Mouse (Mus musculus) embryonic facial prominence, embryonic 13.5 days (tissue): ENCODE data around the gene Kif23. TPM values are rescaled to one million over a fixed set of nuclear protein-coding genes. Genes with fewer than 3 reads are reported as not detected.

ENCODE experiments used
- ATAC-seq: fragments of 200-750 bp; cut with Nextera tagmentation; 2 replicates; pipeline ENCODE4 v1.8.0; 2017; ENCODE audit warnings: low read depth; ENCODE audit not compliant: insufficient number of reproducible peaks, insufficient read depth, low FRiP score, low TSS enrichment
- H3K27ac ChIP-seq: fragments of 300-500 bp; sonication (generic); 2 replicates; pipeline ENCODE4 v1.5.1; 2015; ENCODE audit warnings: moderate library complexity, mild to moderate bottlenecking, inconsistent platforms
- H3K27me3 ChIP-seq: fragments of 300-500 bp; sonication (generic); 2 replicates; pipeline ENCODE4 v1.6.1; 2015; ENCODE audit warnings: mild to moderate bottlenecking, inconsistent platforms
- H3K36me3 ChIP-seq: fragments of 300-500 bp; sonication (generic); 2 replicates; pipeline ENCODE4 v1.6.1; 2015; ENCODE audit warnings: mild to moderate bottlenecking, inconsistent platforms
- H3K4me1 ChIP-seq: fragments of 300-500 bp; sonication (generic); 2 replicates; pipeline ENCODE4 v1.6.1; 2015; ENCODE audit warnings: inconsistent platforms
- H3K4me2 ChIP-seq: fragments of 300-500 bp; sonication (generic); 2 replicates; pipeline ENCODE4 v1.6.1; 2015; ENCODE audit warnings: moderate library complexity, mild to moderate bottlenecking, inconsistent platforms
- H3K4me3 ChIP-seq: fragments of 300-500 bp; sonication (generic); 2 replicates; pipeline ENCODE4 v1.5.1; 2015; ENCODE audit warnings: mild to moderate bottlenecking, inconsistent platforms
- H3K9ac ChIP-seq: fragments of 300-500 bp; sonication (generic); 2 replicates; pipeline ENCODE4 v1.6.1; 2015; ENCODE audit warnings: mild to moderate bottlenecking, inconsistent platforms
- H3K9me3 ChIP-seq: fragments of 300-500 bp; sonication (generic); 2 replicates; pipeline ENCODE4 v1.6.1; 2016; ENCODE audit warnings: inconsistent platforms
- WGBS: fragments of 180-500 bp; shearing (Covaris S2); methylation state at CpG from one replicate; pipeline ENCODE4 v1.1.7; 2015; ENCODE audit warnings: mixed read lengths; 5-methylcytosine and 5-hydroxymethylcytosine counted together
- polyA plus RNA-seq: library from polyadenylated mRNA; unstranded; fragments of >200 nt; fragmentation: Nextera tagmentation; extraction: Ambion mirVana; gene quantifications from 2 replicates; pipeline ENCODE4 v1.2.1, GENCODE M21; 2015

Kif23 gene
- polyA plus RNA-seq, 1 experiment from 2014 or later, result 108 TPM

GRCm38 (mm10) chr9:61899804-61900203 lies 46.8 kb downstream of the Kif23 start:
- no peaks in the 10 kb centered on the region for H3K36me3 ChIP-seq
- WGBS, result 7% methylated on average over 16 of the region's 16 CpGs
- H3K27me3 ChIP-seq, result peaks cover 26% of the 10 kb centered on the region
- H3K27ac ChIP-seq, result no peak overlapping the region
- H3K4me1 ChIP-seq, result peaks cover 34% of the 10 kb centered on the region
- H3K4me2 ChIP-seq, result peak overlapping the region; percentile 56
- ATAC-seq, result no peak
- no peaks in the 10 kb centered on the region for H3K9me3 ChIP-seq
- H3K9ac ChIP-seq, result peak overlapping the region; percentile 53
- peak overlapping the region; percentile 27 for H3K4me3 ChIP-seq

DNA sequence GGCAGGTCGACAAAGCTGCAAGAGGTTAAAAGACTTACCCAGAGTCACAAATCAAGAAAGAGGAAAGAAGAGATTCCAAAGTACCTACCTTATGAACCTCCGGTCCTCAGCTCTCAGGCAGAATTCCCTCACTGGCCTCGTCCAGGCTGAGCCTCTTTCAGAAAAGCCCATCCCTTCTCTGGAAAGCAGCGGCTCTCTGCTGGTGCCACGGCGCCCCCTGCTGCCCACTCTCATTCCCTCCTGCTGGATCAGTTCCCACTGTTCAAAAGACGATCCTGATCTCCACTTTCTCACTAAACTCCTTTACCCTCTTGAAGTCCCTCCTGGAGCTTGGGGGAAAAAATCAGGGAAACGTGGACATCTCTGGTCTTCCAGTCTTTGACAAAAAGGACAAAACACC lies 48.2 kb downstream of the Kif23 start:
- Histone ChIP-seq H3K4me2 (no peak overlapping the region), H3K4me1 (peaks cover 24% of the 10 kb centered on the region), H3K27me3 (peaks cover 26% of the 10 kb centered on the region), H3K9me3 (no peaks in the 10 kb centered on the region), H3K36me3 (no peaks in the 10 kb centered on the region), H3K4me3 (no peak overlapping the region), H3K27ac (no peak overlapping the region), H3K9ac (no peak overlapping the region)
- no peak for ATAC-seq
- WGBS, result 0% methylated on average over 7 of the region's 8 CpGs

- H3K4me2 ChIP-seq, result no peak overlapping the region
- 28% methylated on average over 8 of the region's 8 CpGs for WGBS
- ATAC-seq, result peak; percentile 13; the same call in 1 of the 2 replicates
- H3K27ac ChIP-seq, result peak overlapping the region; percentile 77
- H3K4me1 ChIP-seq, result peaks cover 24% of the 10 kb centered on the region
- H3K9me3 ChIP-seq, result no peaks in the 10 kb centered on the region
- H3K4me3 ChIP-seq, result no peak overlapping the region
- no peak overlapping the region for H3K9ac ChIP-seq
- H3K36me3 ChIP-seq, result no peaks in the 10 kb centered on the region
- peaks cover 15% of the 10 kb centered on the region for H3K27me3 ChIP-seq
Observed at GRCm38 (mm10) chr9:61895014-61895413, 51.6 kb downstream of the Kif23 start.

GRCm38 (mm10) chr9:61889855-61890254 lies 56.7 kb downstream of the Kif23 start:
- H3K27ac ChIP-seq, result no peak overlapping the region
- peaks cover 5% of the 10 kb centered on the region; the same call in 1 of the 2 replicates for H3K27me3 ChIP-seq
- H3K4me2 ChIP-seq, result no peak overlapping the region
- no peak for ATAC-seq
- no peak overlapping the region for H3K4me3 ChIP-seq
- H3K4me1 ChIP-seq, result peaks cover 23% of the 10 kb centered on the region
- H3K9ac ChIP-seq, result no peak overlapping the region
- H3K9me3 ChIP-seq, result no peaks in the 10 kb centered on the region
- 46% methylated on average over 8 of the region's 8 CpGs for WGBS
- H3K36me3 ChIP-seq, result no peaks in the 10 kb centered on the region

DNA sequence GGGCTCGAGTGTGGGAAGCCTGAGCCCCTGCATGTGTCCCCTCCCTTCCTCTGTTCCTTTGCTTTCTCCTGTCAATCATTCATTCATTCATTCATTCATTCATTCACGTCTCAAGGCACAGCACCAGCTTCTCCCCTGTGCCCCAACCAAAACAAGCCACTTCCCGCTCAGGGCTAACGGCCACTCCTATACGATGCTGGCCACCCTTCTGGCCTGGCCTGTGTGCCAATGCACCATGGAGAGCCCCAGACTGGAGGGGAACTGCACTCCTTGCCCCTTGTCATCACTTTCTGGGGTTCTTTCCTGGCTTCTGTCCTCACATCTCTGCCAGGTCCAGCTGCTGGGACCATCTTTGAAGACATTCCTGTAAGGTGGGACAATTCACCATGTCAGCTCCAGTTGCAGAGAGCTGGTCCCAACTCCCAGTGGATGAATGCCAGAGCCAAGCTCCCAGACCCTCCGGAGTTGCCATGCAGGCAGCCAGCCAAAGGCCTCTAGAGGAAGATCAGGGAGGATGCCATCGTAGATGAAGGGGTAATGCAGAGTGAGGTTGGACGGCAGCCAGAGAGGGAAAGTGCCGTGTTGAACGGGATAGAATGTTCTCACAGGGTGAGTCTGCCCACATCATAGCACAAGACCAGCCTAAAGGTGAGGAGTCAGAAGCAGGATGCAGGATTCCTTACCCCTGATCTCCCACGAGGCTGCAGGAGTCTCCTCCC lies 58.8 kb downstream of the Kif23 start:
- H3K4me1 ChIP-seq, result peaks cover 26% of the 10 kb centered on the region
- no peak for ATAC-seq
- WGBS, result 53% methylated on average over 11 of the region's 11 CpGs

DNA sequence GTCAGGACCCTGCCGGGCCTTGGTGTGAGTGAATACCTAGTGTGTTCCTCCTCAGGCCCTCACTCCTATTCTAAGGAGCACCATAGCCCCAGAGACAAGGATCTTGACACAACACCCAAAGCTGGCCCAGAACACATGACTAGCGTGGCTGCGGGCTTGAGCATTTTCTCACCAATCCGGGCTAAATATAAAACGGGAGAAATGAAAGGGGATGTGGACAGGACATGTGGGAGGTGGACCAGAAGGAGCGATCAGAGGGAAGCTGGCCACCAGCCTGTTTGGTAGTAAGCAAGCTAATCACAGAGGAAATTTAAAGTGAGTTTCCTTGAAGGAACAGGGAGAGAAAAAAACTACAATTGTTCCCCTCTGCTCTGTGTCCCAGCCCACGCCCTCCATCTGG lies 60.6 kb downstream of the Kif23 start:
- ATAC-seq, result no peak
- H3K9ac ChIP-seq, result no peak overlapping the region; the same call in 1 of the 2 replicates
- WGBS, result 82% methylated on average over 7 of the region's 7 CpGs
- H3K4me1 ChIP-seq, result peaks cover 26% of the 10 kb centered on the region
- H3K9me3 ChIP-seq, result no peaks in the 10 kb centered on the region
- H3K4me2 ChIP-seq, result no peak overlapping the region
- peaks cover 5% of the 10 kb centered on the region; the same call in 1 of the 2 replicates for H3K27me3 ChIP-seq
- H3K27ac ChIP-seq, result no peak overlapping the region
- no peak overlapping the region for H3K4me3 ChIP-seq
- no peaks in the 10 kb centered on the region for H3K36me3 ChIP-seq

More for the DNA sequence above, 58.8 kb downstream of the Kif23 start:
- Histone ChIP-seq H3K4me3 (no peak overlapping the region), H3K27me3 (peaks cover 5% of the 10 kb centered on the region; the same call in 1 of the 2 replicates), H3K27ac (no peak overlapping the region), H3K4me2 (no peak overlapping the region), H3K36me3 (no peaks in the 10 kb centered on the region), H3K9me3 (no peaks in the 10 kb centered on the region), H3K9ac (no peak overlapping the region)

GRCm38 (mm10) chr9:61884936-61885335 lies 61.6 kb downstream of the Kif23 start:
- peaks cover 5% of the 10 kb centered on the region; the same call in 1 of the 2 replicates for H3K27me3 ChIP-seq
- H3K27ac ChIP-seq, result peak overlapping the region; percentile 44; the same call in 1 of the 2 replicates
- WGBS, result 65% methylated on average over 13 of the region's 13 CpGs
- peaks cover 25% of the 10 kb centered on the region for H3K4me1 ChIP-seq
- no peak for ATAC-seq
- no peak overlapping the region for H3K9ac ChIP-seq
- no peak overlapping the region for H3K4me2 ChIP-seq
- H3K4me3 ChIP-seq, result no peak overlapping the region
- H3K9me3 ChIP-seq, result no peaks in the 10 kb centered on the region
- no peaks in the 10 kb centered on the region for H3K36me3 ChIP-seq

DNA sequence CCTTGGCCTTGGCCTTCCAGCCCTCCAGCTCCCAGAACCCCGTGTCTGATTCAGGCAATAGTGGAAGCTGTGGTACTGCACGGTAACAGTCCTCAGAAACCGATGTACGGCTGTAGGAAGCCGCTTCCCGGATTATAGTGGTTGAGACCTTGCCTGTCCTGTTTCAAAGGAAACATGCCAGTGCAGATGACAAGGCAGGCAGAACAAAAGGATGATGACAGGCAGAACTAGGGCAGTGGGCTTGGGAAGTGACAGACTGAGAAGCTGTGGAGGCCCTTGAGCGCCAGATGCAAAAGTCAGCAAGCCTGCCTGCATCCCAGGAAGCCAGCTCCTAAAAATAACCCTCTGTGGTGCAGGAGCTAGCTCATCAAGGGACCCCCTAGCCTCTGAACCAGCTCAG lies 62.2 kb downstream of the Kif23 start:
- no peaks in the 10 kb centered on the region for H3K36me3 ChIP-seq
- no peak for ATAC-seq
- H3K9me3 ChIP-seq, result no peaks in the 10 kb centered on the region
- no peak overlapping the region for H3K9ac ChIP-seq
- peaks cover 20% of the 10 kb centered on the region for H3K4me1 ChIP-seq
- H3K27me3 ChIP-seq, result peaks cover 5% of the 10 kb centered on the region; the same call in 1 of the 2 replicates
- WGBS, result 62% methylated on average over 7 of the region's 7 CpGs
- no peak overlapping the region for H3K4me2 ChIP-seq
- peak overlapping the region; percentile 44 for H3K27ac ChIP-seq
- H3K4me3 ChIP-seq, result no peak overlapping the region

DNA sequence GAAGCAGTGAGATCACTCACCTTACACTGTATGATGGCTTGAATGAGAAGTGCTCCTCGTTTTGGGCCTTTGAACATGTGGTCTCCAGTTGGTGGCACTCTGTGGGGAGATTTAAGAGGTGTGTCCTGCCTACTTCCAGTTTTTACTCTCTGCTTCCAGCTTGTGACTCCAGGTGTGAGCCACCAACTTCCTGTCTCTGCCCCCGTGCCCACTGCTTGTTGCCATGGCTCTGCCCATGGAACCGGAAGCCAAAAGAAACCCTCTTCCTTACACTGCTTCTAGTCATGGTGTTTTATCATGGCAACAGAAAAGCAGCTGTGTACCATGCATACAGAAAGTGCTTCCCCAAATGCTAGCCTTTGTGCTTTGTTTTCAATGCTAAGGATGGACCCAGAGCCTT lies 64.4 kb downstream of the Kif23 start:
- Histone ChIP-seq H3K4me3 (no peak overlapping the region), H3K27ac (no peak overlapping the region), H3K4me2 (no peak overlapping the region), H3K9me3 (no peaks in the 10 kb centered on the region), H3K36me3 (no peaks in the 10 kb centered on the region), H3K27me3 (peaks cover 10% of the 10 kb centered on the region), H3K4me1 (peaks cover 27% of the 10 kb centered on the region), H3K9ac (no peak overlapping the region)
- WGBS, result 74% methylated on average over 3 of the region's 3 CpGs
- ATAC-seq, result no peak

DNA sequence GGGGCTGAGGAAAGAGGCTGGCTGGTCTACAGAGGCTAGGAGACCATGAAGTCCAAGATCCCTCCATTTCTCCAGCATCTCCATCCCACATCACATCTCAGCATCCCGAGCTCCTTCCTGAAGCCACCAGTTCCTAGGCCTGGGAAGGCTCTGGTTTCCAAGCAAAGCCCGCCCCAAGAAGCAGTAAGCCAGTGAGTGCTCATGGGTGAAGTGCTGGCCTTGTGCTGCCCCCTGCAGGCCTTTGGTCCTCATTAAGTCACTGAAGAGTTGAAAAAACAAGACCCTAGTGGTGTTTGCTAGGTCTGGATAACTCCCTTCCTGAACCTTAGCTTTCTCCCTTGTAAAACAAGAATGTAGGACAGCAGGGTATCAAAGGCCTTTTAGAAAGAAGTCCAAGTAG lies 67.7 kb downstream of the Kif23 start:
- H3K4me1 ChIP-seq, result peaks cover 31% of the 10 kb centered on the region
- WGBS, result 27% methylated on average over 2 of the region's 2 CpGs
- H3K4me2 ChIP-seq, result no peak overlapping the region
- H3K36me3 ChIP-seq, result no peaks in the 10 kb centered on the region
- no peak overlapping the region for H3K27ac ChIP-seq
- no peak overlapping the region for H3K9ac ChIP-seq
- H3K9me3 ChIP-seq, result no peaks in the 10 kb centered on the region
- H3K27me3 ChIP-seq, result peaks cover 18% of the 10 kb centered on the region
- no peak for ATAC-seq
- H3K4me3 ChIP-seq, result no peak overlapping the region

- no peak overlapping the region for H3K9ac ChIP-seq
- peaks cover 18% of the 10 kb centered on the region for H3K27me3 ChIP-seq
- H3K36me3 ChIP-seq, result no peaks in the 10 kb centered on the region
- H3K9me3 ChIP-seq, result no peaks in the 10 kb centered on the region
- H3K4me1 ChIP-seq, result peaks cover 42% of the 10 kb centered on the region
- H3K4me2 ChIP-seq, result peak overlapping the region; percentile 21; the same call in 1 of the 2 replicates
- no peak for ATAC-seq
- WGBS, result 15% methylated on average over 22 of the region's 22 CpGs
- no peak overlapping the region for H3K4me3 ChIP-seq
- no peak overlapping the region for H3K27ac ChIP-seq
Observed at GRCm38 (mm10) chr9:61877373-61878112, 69.0 kb downstream of the Kif23 start.

DNA sequence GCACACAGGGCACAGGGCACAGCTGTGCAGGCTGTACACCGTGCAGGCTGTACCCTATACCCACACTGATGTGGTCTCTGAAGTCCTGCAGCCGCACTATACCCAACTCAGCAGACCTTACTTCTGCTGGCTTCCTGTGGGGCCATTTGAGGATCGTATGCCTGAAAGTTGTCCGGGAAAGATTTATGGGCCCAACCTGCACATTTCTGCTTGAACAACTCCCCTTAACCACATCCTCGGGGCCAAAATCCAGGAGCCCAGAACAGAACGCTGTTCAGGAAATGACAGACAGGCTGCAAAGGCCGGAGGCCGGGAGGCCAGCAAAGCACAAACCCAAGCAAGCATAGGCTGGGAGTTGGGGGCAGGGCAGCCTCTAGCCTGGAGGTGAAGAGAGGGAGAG lies 73.2 kb downstream of the Kif23 start:
- Histone ChIP-seq H3K4me2 (no peak overlapping the region), H3K4me3 (no peak overlapping the region), H3K27me3 (peaks cover 18% of the 10 kb centered on the region), H3K4me1 (peaks cover 47% of the 10 kb centered on the region), H3K9ac (0 out of 2 replicates have a peak overlapping the region, but pooled peaks have one; percentile 11), H3K27ac (no peak overlapping the region), H3K9me3 (no peaks in the 10 kb centered on the region), H3K36me3 (no peaks in the 10 kb centered on the region)
- no peak for ATAC-seq
- 29% methylated on average over 8 of the region's 8 CpGs for WGBS
